Mouse (Mus musculus) kidney, embryonic 15.5 days (tissue): Measurements from ENCODE around the gene Lpcat2b. TPM values are rescaled to one million over a fixed set of nuclear protein-coding genes. Genes with fewer than 3 reads are reported as not detected.

Experiments
- ATAC-seq: fragments of 200-750 bp; cut with Nextera tagmentation; replicated peaks from 2 replicates; pipeline ENCODE4 v1.8.0; 2017; ENCODE audit warnings: moderate TSS enrichment; ENCODE audit not compliant: low FRiP score
- H3K27ac ChIP-seq: fragments of 300-500 bp; sonication (generic); 2 replicates; pipeline ENCODE4 v1.5.1; 2015; ENCODE audit warnings: mild to moderate bottlenecking, inconsistent platforms
- H3K27me3 ChIP-seq: fragments of 300-500 bp; sonication (generic); 2 replicates; pipeline ENCODE4 v1.6.1; 2015; ENCODE audit warnings: inconsistent platforms
- H3K36me3 ChIP-seq: fragments of 300-500 bp; sonication (generic); 2 replicates; pipeline ENCODE4 v1.6.1; 2015; ENCODE audit warnings: inconsistent platforms
- H3K4me1 ChIP-seq: fragments of 300-500 bp; sonication (generic); 2 replicates; pipeline ENCODE4 v1.6.1; 2015; ENCODE audit warnings: inconsistent platforms
- H3K4me2 ChIP-seq: fragments of 300-500 bp; sonication (generic); 2 replicates; pipeline ENCODE4 v1.6.1; 2015; ENCODE audit warnings: moderate library complexity, mild to moderate bottlenecking, inconsistent platforms
- H3K4me3 ChIP-seq: fragments of 300-500 bp; sonication (generic); replicated peaks from 2 replicates; pipeline ENCODE4 v1.5.1; 2015; ENCODE audit warnings: mild to moderate bottlenecking, inconsistent platforms
- H3K9ac ChIP-seq: fragments of 300-500 bp; sonication (generic); 2 replicates; pipeline ENCODE4 v1.6.1; 2015; ENCODE audit warnings: mild to moderate bottlenecking, inconsistent platforms
- H3K9me3 ChIP-seq: fragments of 300-500 bp; sonication (generic); replicated peaks from 2 replicates; pipeline ENCODE4 v1.6.1; 2016; ENCODE audit warnings: inconsistent platforms
- WGBS: fragments of 180-500 bp; shearing (Covaris S2); methylation state at CpG from one replicate; pipeline ENCODE4 v1.1.7; 2015; ENCODE audit warnings: mixed read lengths; 5-methylcytosine and 5-hydroxymethylcytosine counted together
- polyA plus RNA-seq: library from polyadenylated mRNA; unstranded; fragments of >200 nt; fragmentation: Nextera tagmentation; extraction: Ambion mirVana; gene quantifications from 2 replicates; pipeline ENCODE4 v1.2.1, GENCODE M21; 2015

The Lpcat2b gene
- polyA plus RNA-seq, 1 experiment from 2014 or later, result not detected

DNA sequence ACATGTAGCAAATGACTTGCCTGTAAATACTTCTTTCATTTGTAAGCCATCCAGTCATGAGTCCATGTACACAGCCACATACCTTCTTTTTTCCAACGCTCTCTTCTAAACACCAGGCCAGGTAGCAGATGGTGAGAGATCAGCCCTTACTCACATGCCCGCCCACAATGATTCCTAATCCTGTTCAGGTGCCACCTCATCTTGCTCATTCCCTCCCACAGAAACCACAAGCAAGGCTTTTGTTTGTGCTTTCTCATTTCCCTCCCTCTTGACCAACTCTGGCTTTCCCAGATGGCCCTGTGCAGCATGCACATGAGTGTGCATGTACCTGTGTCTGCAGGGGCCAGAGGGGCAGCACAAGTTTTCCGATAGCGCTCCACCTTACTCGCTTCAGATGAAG, 18.9 kb downstream of the Lpcat2b start:
- no peak overlapping the region for H3K4me3 ChIP-seq
- H3K9ac ChIP-seq, result no peak overlapping the region
- H3K4me1 ChIP-seq, result no peaks in the 10 kb centered on the region
- WGBS, result 95% methylated on average over 5 of the region's 5 CpGs
- 0 out of 2 replicates have a peak, but pooled peaks cover 11% of the 10 kb centered on the region for H3K36me3 ChIP-seq
- H3K9me3 ChIP-seq, result no peaks in the 10 kb centered on the region
- ATAC-seq, result no peak
- H3K4me2 ChIP-seq, result no peak overlapping the region
- H3K27me3 ChIP-seq, result no peaks in the 10 kb centered on the region
- H3K27ac ChIP-seq, result no peak overlapping the region

DNA sequence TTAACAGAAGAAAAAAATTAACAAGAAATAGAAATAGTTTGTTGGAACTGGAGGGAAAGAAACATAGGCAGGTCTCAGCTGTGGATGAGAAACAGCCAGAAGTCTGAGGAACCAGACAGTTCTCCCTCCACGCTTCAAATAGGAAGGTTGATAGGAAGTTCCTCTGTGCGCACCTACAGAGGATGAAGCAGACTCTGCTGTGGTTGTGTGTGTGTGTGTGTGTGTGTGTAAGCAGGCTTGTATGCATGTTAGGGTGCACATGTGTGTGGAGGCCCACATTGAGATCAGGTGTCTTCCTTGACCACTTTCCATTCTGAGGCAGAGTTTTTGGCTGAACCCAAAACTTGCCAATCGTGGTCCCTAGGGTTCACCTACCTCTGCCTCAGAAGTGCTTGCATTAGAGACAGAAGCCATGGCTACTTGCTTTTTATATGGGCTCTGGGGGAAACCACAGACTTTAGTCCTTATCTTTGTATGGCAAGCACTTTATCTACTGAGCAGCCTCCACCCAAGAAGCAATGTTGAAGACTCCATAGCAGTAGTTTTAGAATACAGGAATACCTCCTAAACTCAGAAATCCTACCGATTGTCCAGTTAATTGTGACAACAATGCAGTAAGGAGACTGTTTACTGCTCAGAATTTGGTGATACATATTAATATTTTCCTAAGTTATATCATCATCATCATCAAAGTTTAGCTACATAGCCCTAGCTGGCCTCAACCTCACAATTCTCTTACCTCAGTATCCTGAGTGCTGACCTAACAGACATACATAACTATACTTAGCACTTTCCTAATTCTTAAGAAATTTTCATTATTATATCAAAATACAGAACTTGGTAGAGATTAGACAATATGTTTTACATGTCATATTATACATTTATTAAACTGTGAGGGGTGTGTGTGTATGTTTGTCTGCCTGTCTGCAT, 31.1 kb downstream of the Lpcat2b start:
- H3K9me3 ChIP-seq, result no peaks in the 10 kb centered on the region
- no peaks in the 10 kb centered on the region for H3K36me3 ChIP-seq
- no peak overlapping the region for H3K4me2 ChIP-seq
- no peak for ATAC-seq
- H3K4me1 ChIP-seq, result no peaks in the 10 kb centered on the region
- no peak overlapping the region for H3K4me3 ChIP-seq
- no peaks in the 10 kb centered on the region for H3K27me3 ChIP-seq
- 88% methylated on average over 4 of the region's 4 CpGs for WGBS
- no peak overlapping the region for H3K9ac ChIP-seq
- H3K27ac ChIP-seq, result no peak overlapping the region

- H3K27me3 ChIP-seq, result no peaks in the 10 kb centered on the region
- H3K36me3 ChIP-seq, result peaks cover 10% of the 10 kb centered on the region; the same call in 1 of the 2 replicates
- no peaks in the 10 kb centered on the region for H3K9me3 ChIP-seq
- H3K4me1 ChIP-seq, result no peaks in the 10 kb centered on the region
- no peak for ATAC-seq
- 66% methylated on average over 5 of the region's 5 CpGs for WGBS
- H3K4me2 ChIP-seq, result no peak overlapping the region
- no peak overlapping the region for H3K27ac ChIP-seq
- no peak overlapping the region for H3K4me3 ChIP-seq
- H3K9ac ChIP-seq, result no peak overlapping the region
Observed at GRCm38 (mm10) chr5:107466501-107466900, 35.2 kb downstream of the Lpcat2b start.

DNA sequence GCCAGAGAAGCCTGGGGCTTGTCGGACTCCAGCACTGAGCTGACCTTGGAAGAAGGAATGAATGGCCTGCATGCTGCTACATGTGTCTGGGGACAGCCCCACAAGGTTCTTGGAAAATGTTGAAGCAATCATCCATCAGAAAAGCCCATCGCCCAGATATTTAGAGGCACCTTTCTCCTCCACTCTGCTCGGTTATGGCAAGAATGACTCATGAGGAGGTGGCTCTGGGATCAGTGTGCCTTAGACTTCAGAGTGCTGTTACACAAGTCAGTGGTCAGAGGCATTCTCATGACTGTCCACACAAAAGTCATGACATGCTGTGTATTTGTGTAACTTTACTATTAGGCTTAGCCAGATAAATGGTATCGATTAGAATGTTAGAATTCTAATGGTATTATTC, 35.7 kb downstream of the Lpcat2b start:
- no peaks in the 10 kb centered on the region for H3K27me3 ChIP-seq
- no peak overlapping the region for H3K9ac ChIP-seq
- H3K27ac ChIP-seq, result no peak overlapping the region
- H3K4me3 ChIP-seq, result no peak overlapping the region
- ATAC-seq, result no peak
- 89% methylated on average over 4 of the region's 4 CpGs for WGBS
- no peaks in the 10 kb centered on the region for H3K4me1 ChIP-seq
- no peak overlapping the region for H3K4me2 ChIP-seq
- no peaks in the 10 kb centered on the region for H3K9me3 ChIP-seq
- H3K36me3 ChIP-seq, result peaks cover 10% of the 10 kb centered on the region; the same call in 1 of the 2 replicates

DNA sequence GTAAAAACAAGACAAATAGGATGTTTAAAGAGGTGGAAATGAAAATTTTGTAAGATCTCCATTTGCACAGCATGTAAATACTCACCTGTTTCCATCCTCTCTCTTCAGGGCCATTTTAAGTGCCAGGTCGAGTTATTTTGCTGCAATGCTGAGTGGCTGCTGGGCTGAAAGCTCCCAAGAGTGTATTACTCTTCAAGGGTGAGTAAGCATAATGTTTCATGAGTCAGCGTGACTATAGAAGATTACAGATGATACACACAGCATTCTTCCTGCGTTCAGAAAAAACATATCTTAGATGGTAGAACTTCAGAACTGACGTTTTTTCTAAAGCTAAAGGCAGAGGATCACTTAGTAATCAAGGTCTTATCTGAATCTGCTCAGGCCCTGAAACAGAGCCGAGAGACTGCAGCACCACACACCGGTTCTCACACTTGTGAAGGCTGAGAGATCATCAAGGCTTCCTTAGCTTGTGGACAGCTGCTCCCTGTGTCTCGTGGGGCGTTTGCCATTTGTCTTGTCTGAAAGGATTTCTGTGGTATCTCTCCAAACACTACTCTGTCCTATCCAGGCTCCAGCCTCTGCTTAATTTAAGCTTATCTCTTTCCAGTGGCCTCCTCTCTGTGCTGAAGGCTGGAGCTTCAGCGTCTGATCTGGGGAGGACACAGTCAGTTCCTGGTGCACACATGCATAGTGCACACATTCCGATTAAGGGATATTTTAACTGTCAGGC, 39.4 kb downstream of the Lpcat2b start:
- Histone ChIP-seq H3K36me3 (peaks cover 19% of the 10 kb centered on the region; the same call in 1 of the 2 replicates), H3K4me1 (no peaks in the 10 kb centered on the region), H3K27me3 (no peaks in the 10 kb centered on the region), H3K9ac (no peak overlapping the region), H3K4me3 (no peak overlapping the region), H3K4me2 (no peak overlapping the region), H3K9me3 (no peaks in the 10 kb centered on the region), H3K27ac (no peak overlapping the region)
- 71% methylated on average over 10 of the region's 10 CpGs for WGBS
- no peak for ATAC-seq

DNA sequence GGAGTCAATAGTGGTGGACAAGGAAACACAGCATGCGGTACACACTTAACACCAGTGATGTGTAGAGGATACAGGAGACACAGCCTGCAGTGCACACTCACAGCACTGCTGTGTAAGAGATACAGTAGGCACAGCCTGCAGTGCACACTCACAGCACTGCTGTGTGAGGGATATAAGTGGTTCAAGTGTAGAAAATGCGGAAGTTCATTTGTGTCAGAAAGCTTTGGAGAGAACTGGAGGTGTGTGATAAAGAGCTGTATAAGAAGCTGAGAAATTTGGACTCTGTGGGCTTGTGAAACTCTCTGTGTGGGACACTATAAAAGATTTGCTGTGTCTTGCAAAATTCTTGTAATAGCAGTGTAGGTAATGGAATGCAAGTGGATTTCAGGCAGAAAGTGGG, 48.8 kb downstream of the Lpcat2b start:
- H3K36me3 ChIP-seq, result 0 out of 2 replicates have a peak, but pooled peaks cover 4% of the 10 kb centered on the region
- no peaks in the 10 kb centered on the region for H3K27me3 ChIP-seq
- no peak overlapping the region for H3K4me2 ChIP-seq
- H3K9ac ChIP-seq, result no peak overlapping the region
- H3K4me3 ChIP-seq, result no peak overlapping the region
- H3K27ac ChIP-seq, result no peak overlapping the region
- H3K9me3 ChIP-seq, result no peaks in the 10 kb centered on the region
- 94% methylated on average over 2 of the region's 2 CpGs for WGBS
- no peak for ATAC-seq
- no peaks in the 10 kb centered on the region for H3K4me1 ChIP-seq

Other genes with a start within 250 kb of the Lpcat2b start
- gene Tgfbr3, start 141.9 kb upstream of the Lpcat2b start, polyA plus RNA-seq, result 15.8 and 19.8 TPM in 2 replicates
- 1.7 and 2.0 TPM in 2 replicates for gene Brdt, start 100.4 kb upstream of the Lpcat2b start, polyA plus RNA-seq
- 1.3 and 1.7 TPM in 2 replicates for gene Ephx4, start 28.8 kb upstream of the Lpcat2b start, polyA plus RNA-seq
- gene Btbd8, start 6.4 kb downstream of the Lpcat2b start, polyA plus RNA-seq, result 4.1 and 4.8 TPM in 2 replicates
- gene Gm42669, start 76.1 kb downstream of the Lpcat2b start, polyA plus RNA-seq, result 0.44 and 0.48 TPM in 2 replicates
- gene 1700028K03Rik, start 103.2 kb downstream of the Lpcat2b start, polyA plus RNA-seq, result 0.04 and 0.06 TPM in 2 replicates
- gene Rpap2, start 165.8 kb downstream of the Lpcat2b start, polyA plus RNA-seq, result 16.6 and 19.6 TPM in 2 replicates
- gene Glmn, start 166.3 kb downstream of the Lpcat2b start, polyA plus RNA-seq, result 28.3 and 30.5 TPM in 2 replicates